Mouse (Mus musculus) intestine, embryonic 14.5 days (tissue): Measurements from ENCODE around the gene Hoxb1. TPM values are rescaled to one million over a fixed set of nuclear protein-coding genes. Genes with fewer than 3 reads are reported as not detected.

Experiments used
- ATAC-seq: fragments of 200-750 bp; cut with Nextera tagmentation; replicated peaks from 2 replicates; pipeline ENCODE4 v1.8.0; 2017; ENCODE audit warnings: low read depth, moderate number of reproducible peaks, moderate TSS enrichment, moderate library complexity; ENCODE audit not compliant: low FRiP score, low TSS enrichment
- DNase-seq: peaks from one replicate; pipeline ENCODE4 v3.0.0-alpha.2; 2018; ENCODE audit warnings: low spot score
- H3K27ac ChIP-seq: fragments of 300-500 bp; sonication (generic); 2 replicates; pipeline ENCODE4 v1.5.1; 2014; ENCODE audit warnings: low read depth, mild to moderate bottlenecking, control low read depth
- H3K27me3 ChIP-seq: fragments of 300-500 bp; sonication (generic); replicated peaks from 2 replicates; pipeline ENCODE4 v1.6.1; 2014; ENCODE audit warnings: low read length, control low read depth; ENCODE audit not compliant: control insufficient read depth, insufficient read depth
- H3K36me3 ChIP-seq: fragments of 300-500 bp; sonication (generic); 2 replicates; pipeline ENCODE4 v1.6.1; 2014; ENCODE audit warnings: low read length, control low read depth; ENCODE audit not compliant: control insufficient read depth, insufficient read depth
- H3K4me1 ChIP-seq: fragments of 300-500 bp; sonication (generic); replicated peaks from 2 replicates; pipeline ENCODE4 v1.6.1; 2014; ENCODE audit warnings: low read length, control low read depth, mixed read lengths; ENCODE audit not compliant: control insufficient read depth, insufficient read depth
- H3K4me2 ChIP-seq: fragments of 300-500 bp; sonication (generic); 2 replicates; pipeline ENCODE4 v1.6.1; 2014; ENCODE audit warnings: low read length
- H3K4me3 ChIP-seq: fragments of 300-500 bp; sonication (generic); 2 replicates; pipeline ENCODE4 v1.5.1; 2014; ENCODE audit warnings: low read depth, low read length, control low read depth, mixed read lengths
- H3K9ac ChIP-seq: fragments of 300-500 bp; sonication (generic); 2 replicates; pipeline ENCODE4 v1.6.1; 2014; ENCODE audit warnings: mild to moderate bottlenecking, low read length
- H3K9me3 ChIP-seq: fragments of 300-500 bp; sonication (generic); 2 replicates; pipeline ENCODE4 v1.6.1; 2016; ENCODE audit warnings: low read length, control low read depth; ENCODE audit not compliant: control insufficient read depth
- WGBS: fragments of 180-500 bp; shearing (Covaris S2); extraction: QIAGEN DNeasy Blood & Tissue Kit; methylation state at CpG from one replicate; pipeline ENCODE4 v1.1.7; 2014; 5-methylcytosine and 5-hydroxymethylcytosine counted together
- polyA plus RNA-seq: library from polyadenylated mRNA; unstranded; fragments of >200 nt; fragmentation: Nextera tagmentation; extraction: Ambion mirVana; gene quantifications from 2 replicates; pipeline ENCODE4 v1.2.1, GENCODE M21; 2014

The Hoxb1 gene
- polyA plus RNA-seq, 1 experiment from 2014 or later: 0.42 TPM

DNA sequence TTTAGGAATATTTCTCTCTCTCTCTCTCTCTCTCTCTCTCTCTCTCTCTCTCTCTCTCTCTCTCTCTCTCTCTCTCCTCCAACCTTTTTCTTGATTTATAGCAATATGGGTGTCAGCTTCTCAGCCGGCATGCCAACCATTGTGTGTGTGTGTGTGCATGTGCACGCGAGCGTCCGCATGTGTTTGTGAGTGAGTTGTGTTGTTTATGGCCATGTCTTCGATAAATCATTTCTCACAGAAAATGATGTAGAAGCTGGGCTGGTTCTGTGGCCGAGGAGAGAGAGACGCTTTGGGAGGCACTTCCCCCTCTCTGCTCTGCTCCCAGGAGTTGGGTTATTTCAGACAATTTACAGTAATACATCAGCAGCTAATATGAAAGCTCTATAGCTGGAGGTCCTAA is 36.9 kb upstream of the Hoxb1 start:
- peak overlapping the region; percentile 89 for H3K4me2 ChIP-seq
- H3K9me3 ChIP-seq: no peaks in the 10 kb centered on the region
- peak overlapping the region; percentile 96 for H3K9ac ChIP-seq
- H3K4me1 ChIP-seq: peaks cover 54% of the 10 kb centered on the region
- peaks cover 10% of the 10 kb centered on the region; the same call in 1 of the 2 replicates for H3K36me3 ChIP-seq
- 16% methylated on average over 8 of the region's 8 CpGs for WGBS
- no peaks in the 10 kb centered on the region for H3K27me3 ChIP-seq
- H3K4me3 ChIP-seq: peak overlapping the region; percentile 25
- peak overlapping the region; percentile 99 for H3K27ac ChIP-seq
- no peak for ATAC-seq
- peak; percentile 63 for DNase-seq

DNA sequence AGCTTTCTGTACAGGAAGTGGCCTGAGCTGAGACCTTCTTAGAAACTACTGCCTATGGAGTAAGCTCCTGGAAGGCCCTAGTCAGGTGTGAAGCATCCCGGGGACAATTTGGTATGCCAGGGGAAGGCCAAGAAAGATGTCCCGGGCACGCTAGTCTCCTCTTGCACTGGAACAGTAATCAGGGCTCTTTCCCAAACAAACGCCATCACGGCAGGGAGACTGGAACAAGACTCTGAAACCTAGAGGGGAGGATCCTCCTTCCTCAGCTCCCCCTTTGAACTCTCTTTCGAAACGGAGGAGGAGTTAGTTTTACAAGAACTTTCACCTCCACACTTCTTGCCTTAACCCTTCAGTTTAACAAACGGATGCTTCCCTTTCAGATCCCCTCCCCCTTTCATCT is 33.4 kb upstream of the Hoxb1 start:
- Histone ChIP-seq H3K9ac (peak overlapping the region; percentile 83), H3K4me1 (peaks cover 79% of the 10 kb centered on the region), H3K27ac (peak overlapping the region; percentile 99), H3K4me3 (peak overlapping the region; percentile 43), H3K4me2 (peak overlapping the region; percentile 89), H3K36me3 (peaks cover 10% of the 10 kb centered on the region; the same call in 1 of the 2 replicates), H3K9me3 (no peaks in the 10 kb centered on the region), H3K27me3 (no peaks in the 10 kb centered on the region)
- peak; percentile 82 for DNase-seq
- ATAC-seq: no peak
- WGBS: 9% methylated on average over 8 of the region's 8 CpGs

DNA sequence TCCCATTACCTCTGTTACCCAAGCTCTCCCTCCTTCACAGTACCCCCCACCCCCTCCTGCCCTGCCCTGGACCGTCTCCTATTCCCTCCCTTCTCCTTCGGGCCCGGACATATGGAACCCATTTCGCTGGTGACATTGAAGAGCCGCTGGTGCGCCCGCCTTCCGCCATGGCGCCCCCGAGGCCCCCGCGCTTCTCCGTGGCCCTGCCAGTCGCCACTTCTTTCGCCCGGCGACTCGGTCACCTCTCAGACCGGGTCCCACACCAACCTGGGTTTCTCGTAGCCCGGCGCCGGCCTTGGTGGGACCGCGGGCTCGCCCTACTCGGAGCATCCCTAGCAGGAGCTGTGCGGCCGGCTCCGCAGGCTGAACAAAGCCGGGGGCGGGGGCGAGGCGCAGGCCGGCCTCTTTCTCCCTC is 32.9 kb upstream of the Hoxb1 start:
- H3K27me3 ChIP-seq: no peaks in the 10 kb centered on the region
- DNase-seq (peak; percentile 74), ATAC-seq (no peak)
- peak overlapping the region; percentile 89 for H3K4me2 ChIP-seq
- WGBS: 3% methylated on average over 35 of the region's 35 CpGs
- H3K27ac ChIP-seq: peak overlapping the region; percentile 99
- H3K9ac ChIP-seq: peak overlapping the region; percentile 83
- peak overlapping the region; percentile 43 for H3K4me3 ChIP-seq
- no peaks in the 10 kb centered on the region for H3K9me3 ChIP-seq
- H3K36me3 ChIP-seq: peaks cover 10% of the 10 kb centered on the region; the same call in 1 of the 2 replicates
- peaks cover 79% of the 10 kb centered on the region for H3K4me1 ChIP-seq

DNA sequence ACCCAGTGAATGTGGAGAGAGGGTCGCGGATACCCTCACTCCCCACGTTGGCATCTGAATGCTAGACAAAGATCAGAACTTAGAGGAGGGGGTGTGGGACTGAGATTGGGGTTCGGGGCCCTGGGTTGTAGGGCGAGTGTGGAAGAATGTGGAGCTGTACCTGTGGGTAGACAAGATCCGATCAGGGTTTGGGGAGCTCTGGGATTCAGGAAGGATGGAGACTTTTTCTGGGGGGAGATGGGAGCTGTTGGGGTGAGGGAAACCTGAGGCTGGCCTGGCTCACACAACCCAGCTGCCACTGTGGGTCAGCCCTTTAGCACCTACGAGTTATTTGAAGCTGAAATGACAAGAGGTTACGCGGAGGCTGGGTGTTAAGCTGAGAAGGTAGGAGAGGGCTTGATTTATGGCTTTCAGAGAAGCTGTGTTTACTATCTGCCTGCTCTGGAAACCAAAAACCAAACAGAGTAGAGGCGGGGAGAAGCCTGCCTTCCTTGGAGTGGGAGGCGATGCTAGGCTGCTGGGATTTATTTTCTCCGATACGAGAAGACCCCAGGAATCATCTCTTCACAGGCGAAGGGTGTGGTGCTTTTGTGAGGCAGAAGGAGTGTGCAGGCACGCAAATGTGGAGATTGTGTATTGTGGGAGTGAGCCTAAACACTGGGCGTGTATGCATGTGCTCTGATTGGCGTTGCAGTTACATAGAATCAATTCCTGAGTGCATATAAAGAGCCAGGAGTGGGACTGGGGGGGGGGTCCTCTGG is 32.1 kb upstream of the Hoxb1 start:
- no peaks in the 10 kb centered on the region for H3K9me3 ChIP-seq
- DNase-seq: peak; percentile 82
- 10% methylated on average over 17 of the region's 17 CpGs for whole genome bisulfite sequencing
- no peaks in the 10 kb centered on the region for H3K27me3 ChIP-seq
- H3K36me3 ChIP-seq: peaks cover 10% of the 10 kb centered on the region; the same call in 1 of the 2 replicates
- peak overlapping the region; percentile 99 for H3K27ac ChIP-seq
- H3K9ac ChIP-seq: peak overlapping the region; percentile 83
- peak; percentile 41; the same call in 1 of the 2 replicates for ATAC-seq
- peak overlapping the region; percentile 89 for H3K4me2 ChIP-seq
- H3K4me3 ChIP-seq: peak overlapping the region; percentile 43
- H3K4me1 ChIP-seq: peaks cover 83% of the 10 kb centered on the region

DNA sequence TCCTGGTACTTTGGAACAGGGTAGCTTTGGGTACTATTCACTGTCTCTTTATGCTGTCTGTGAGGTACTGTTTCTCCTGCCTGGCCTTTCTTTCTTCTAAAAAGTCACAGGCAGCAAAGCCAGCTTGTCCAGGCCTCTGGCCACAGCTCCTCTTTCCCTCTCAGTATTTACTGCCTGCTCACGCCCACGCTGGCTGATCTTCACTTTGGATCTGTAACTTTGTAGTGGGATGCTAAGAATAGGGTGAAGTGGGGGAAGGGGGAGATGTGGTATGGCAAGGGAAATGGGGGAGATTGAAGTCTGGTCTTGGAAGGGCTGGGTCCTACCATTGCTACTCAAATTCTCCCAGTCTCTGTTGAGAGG is 31.6 kb upstream of the Hoxb1 start:
- H3K9ac ChIP-seq: peak overlapping the region; percentile 83
- H3K9me3 ChIP-seq: no peaks in the 10 kb centered on the region
- 9% methylated on average over 2 of the region's 2 CpGs for WGBS
- peak overlapping the region; percentile 99 for H3K27ac ChIP-seq
- ATAC-seq (no peak), DNase-seq (peak; percentile 73)
- no peaks in the 10 kb centered on the region for H3K27me3 ChIP-seq
- peaks cover 84% of the 10 kb centered on the region for H3K4me1 ChIP-seq
- peak overlapping the region; percentile 43 for H3K4me3 ChIP-seq
- H3K4me2 ChIP-seq: peak overlapping the region; percentile 89
- peaks cover 10% of the 10 kb centered on the region; the same call in 1 of the 2 replicates for H3K36me3 ChIP-seq

DNA sequence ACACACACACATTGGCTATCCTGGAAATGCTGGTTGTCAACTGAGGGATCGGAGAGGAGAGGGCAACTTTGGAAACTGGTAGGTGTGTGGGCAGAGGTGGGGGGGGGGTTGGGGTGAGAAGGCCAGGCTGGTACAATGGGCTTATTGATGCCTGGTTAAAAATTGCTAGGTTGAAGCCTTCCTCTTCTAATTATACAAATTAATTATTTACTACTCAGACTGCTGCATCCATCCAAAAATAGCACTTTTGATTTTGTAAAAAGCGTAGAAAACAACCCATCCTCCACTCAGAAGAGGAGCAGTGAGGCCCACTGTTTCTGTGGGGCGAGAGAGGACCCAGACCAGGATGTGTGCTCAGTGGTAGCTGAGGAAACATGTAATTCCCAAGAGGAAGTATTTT is 30.6 kb upstream of the Hoxb1 start:
- H3K4me1 ChIP-seq: peaks cover 83% of the 10 kb centered on the region
- peak overlapping the region; percentile 83 for H3K9ac ChIP-seq
- H3K9me3 ChIP-seq: no peaks in the 10 kb centered on the region
- no peak overlapping the region for H3K4me3 ChIP-seq
- WGBS: 26% methylated on average over 3 of the region's 3 CpGs
- H3K36me3 ChIP-seq: peaks cover 9% of the 10 kb centered on the region; the same call in 1 of the 2 replicates
- peak overlapping the region; percentile 89 for H3K4me2 ChIP-seq
- ATAC-seq (0 out of 2 replicates have a peak, but pooled peaks have one; percentile 6), DNase-seq (no peak)
- peak overlapping the region; percentile 99 for H3K27ac ChIP-seq
- no peaks in the 10 kb centered on the region for H3K27me3 ChIP-seq

DNA sequence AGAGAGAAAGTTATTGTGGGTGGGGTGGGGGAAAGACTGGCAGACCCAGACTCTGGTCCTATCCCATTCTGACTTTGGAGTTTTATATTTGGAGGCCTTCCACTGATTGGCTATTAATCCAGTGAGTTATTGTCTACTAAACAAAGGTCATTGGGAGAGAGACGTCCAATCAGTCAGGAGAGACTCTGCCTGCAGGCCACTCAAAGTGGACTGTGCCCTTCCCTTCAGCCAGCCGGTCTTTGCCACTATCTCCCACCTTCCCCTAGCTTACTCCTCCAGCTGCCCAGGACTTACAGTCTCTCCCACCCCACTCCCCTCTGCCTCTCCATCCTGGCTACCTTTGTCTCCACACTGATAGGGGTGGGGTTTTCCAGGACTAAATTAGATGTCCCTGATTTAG is 29.0 kb upstream of the Hoxb1 start:
- no peak for DNase-seq
- Histone ChIP-seq H3K4me3 (no peak overlapping the region), H3K9ac (peak overlapping the region; percentile 29; the same call in 1 of the 2 replicates), H3K27ac (peak overlapping the region; percentile 98), H3K4me2 (peak overlapping the region; percentile 12; the same call in 1 of the 2 replicates), H3K4me1 (peaks cover 74% of the 10 kb centered on the region), H3K9me3 (no peaks in the 10 kb centered on the region), H3K27me3 (no peaks in the 10 kb centered on the region), H3K36me3 (no peaks in the 10 kb centered on the region)
- no peak for ATAC-seq
- 17% methylated on average over 2 of the region's 2 CpGs for WGBS

DNA sequence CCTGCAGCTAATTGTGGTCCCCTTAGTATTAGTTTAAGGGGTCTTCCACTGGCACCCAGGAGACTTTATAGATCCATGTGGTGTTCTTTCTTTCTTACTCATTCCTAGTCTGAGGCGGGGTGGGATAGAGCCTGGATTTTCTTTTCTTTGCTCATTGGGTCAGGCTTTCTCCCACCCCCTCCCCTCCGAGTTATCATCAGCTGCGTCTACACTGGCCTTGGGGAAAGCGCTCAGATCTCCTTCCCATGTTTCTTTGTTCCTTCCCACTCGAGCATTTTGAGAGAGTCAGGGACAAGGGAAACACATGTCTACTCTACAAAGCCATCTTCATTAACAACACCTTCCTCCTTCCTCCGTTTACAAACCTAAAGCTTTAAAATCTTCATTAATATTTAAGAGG is 28.5 kb upstream of the Hoxb1 start:
- DNase-seq (no peak), ATAC-seq (no peak)
- H3K4me3 ChIP-seq: no peak overlapping the region
- no peaks in the 10 kb centered on the region for H3K36me3 ChIP-seq
- no peaks in the 10 kb centered on the region for H3K27me3 ChIP-seq
- peak overlapping the region; percentile 29; the same call in 1 of the 2 replicates for H3K9ac ChIP-seq
- H3K4me1 ChIP-seq: peaks cover 70% of the 10 kb centered on the region
- peak overlapping the region; percentile 12 for H3K4me2 ChIP-seq
- peak overlapping the region; percentile 98 for H3K27ac ChIP-seq
- WGBS: 37% methylated on average over 6 of the region's 6 CpGs
- no peaks in the 10 kb centered on the region for H3K9me3 ChIP-seq
